Mouse (Mus musculus): ENCODE measurements around the gene Apobec2.
"Not testable (repeated sequence)": the region's sequence is repeated elsewhere in the genome, so short reads cannot be mapped to it uniquely, and the experiment has no call there.

The Apobec2 gene

DNA sequence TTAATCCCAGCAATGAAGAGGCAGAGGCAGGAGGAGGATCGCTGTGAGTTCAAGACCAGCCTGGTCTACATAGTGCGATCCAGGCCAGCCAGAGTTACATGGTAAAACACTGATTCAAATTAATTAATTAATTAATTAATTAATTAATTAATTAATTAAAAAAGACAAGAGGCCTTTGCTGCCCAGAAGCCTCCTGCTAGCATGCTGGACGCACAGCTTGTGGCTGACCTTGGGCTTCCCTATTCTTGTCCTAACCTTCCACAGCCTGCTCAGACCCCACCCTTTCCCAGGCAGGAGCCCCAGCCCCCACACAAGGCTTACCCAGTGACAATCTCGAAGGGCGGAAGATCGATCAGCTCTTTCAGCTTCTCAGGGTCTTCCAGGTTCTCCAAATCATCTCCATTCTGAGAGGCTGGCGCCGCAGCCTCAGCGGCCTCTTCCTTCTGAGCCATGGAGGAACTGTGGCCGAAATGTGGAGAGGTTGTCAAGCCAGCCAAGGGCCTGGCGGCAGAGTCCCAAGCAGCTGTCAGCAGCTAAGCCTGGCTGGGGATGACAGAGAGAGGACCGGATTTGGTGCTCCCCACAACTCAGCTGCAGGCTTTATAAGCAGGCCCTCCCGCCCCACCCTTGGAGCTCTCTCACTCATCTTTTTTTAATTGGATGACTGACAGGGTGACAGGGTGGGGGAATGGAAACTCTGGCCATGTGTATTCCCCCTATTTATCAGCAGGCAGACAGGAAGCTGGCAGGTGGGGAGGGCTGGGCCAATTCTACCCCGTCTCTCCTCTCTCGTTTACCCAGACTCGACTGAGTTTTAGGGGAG lies at the start of gene Apobec2:
Gene Apobec2, minus strand, starts transcription at position 773 of the 823 bp plus-strand sequence.
- no peak for DNase-seq (ENCODE audit: low spot score)

DNA sequence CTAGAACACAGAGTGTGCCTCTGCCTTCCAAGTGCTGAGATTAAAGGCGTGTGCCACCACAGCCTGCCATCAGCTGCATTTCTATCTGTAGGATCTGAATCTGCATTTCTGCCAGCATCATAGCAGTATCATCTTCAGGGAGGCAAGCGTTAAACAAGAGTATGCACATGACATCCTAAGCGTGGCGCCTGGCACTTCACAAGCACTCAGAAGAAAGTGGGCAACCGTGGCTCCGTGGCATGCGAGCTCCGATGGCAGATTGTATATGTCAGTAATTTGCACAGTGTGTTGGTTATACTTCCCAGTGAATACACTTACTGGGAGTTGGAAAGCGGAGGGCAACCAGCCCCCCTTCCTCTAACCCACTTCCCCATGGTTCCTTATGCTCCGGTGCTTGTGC lies 47.2 kb upstream of the Apobec2 start:
- DNase-seq (ENCODE audit: low spot score), result no peak

DNA sequence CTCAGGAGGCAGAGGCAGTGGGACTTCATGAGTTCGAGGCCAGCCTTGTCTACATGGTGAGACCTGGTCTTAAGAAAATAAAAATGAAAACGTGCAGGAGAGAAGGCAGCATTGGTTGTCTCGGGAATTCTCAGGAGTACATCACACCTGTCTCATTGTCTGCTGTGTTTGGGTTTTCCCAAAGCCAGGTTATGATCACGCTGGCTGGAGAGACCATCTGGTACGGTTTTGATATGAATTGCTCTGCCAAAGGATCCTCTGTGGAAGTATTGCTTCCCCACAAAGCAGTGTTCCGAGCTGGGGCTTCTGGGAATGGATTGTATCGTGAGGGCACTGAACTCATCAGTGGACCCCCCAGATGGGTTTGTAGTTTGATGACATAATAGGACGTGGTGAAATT lies 42.7 kb upstream of the Apobec2 start:
- DNase-seq (ENCODE audit: low spot score), result no peak

DNA sequence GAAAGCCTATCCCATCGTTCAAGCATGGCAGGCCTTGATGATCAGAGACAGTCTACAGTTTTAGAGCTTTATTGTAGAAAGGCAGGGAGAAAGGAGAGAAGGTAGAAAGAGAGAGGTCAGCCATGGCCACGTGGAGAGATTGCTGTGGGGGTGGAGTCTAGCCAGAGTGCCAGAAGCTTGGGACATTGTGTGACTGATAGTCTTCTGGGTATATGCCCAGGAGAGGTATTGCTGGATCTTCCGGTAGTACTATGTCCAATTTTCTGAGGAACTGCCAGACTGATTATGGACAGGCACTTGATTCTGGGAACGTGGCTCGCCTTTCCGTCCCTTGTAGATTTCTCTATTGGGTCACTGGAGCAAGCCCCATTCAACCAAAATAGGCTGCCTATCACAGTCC lies 41.6 kb upstream of the Apobec2 start:
- not testable (repeated sequence) for DNase-seq (ENCODE audit: low spot score)

DNA sequence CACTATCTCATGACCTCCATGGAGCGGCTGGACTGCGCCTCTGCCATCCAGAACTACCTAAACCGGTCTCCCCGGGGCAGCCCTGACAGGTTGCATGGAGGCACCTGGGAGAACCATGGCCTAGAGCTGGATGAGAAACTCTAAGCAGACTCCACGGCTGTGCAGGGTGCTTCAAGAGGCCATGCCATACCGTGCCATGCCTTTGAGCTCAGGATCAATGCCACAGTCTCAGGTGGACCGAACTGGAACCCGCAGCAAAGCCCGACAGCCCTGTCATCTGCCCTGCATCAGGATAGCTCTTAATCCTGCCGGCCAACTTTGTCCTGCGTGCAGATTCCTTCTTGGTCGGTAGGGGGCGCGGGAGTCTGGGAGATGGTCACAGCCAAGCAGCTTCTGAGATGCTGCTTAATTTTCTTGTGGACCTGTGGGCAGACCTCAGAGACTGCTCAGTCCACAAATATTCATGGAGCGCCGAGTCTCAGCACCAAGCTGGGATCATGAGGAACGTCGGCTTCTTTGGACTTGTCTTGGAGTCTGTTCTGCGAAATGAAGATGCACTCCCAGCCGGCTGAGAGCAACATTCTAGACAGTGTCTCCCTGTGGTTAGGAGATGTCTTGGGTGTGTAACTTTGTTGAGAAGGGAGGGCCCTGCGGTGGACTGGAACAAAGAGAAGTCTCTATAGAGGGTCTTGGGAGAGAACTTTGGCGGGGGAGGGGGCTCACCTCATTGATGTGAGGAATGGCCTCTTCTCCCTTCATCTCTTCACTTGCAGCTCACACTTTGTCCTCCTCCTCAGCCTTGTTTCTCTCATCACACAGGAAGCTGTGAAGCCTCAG lies 34.9 kb upstream of the Apobec2 start:
- DNase-seq (ENCODE audit: low spot score), result peak; percentile 58

DNA sequence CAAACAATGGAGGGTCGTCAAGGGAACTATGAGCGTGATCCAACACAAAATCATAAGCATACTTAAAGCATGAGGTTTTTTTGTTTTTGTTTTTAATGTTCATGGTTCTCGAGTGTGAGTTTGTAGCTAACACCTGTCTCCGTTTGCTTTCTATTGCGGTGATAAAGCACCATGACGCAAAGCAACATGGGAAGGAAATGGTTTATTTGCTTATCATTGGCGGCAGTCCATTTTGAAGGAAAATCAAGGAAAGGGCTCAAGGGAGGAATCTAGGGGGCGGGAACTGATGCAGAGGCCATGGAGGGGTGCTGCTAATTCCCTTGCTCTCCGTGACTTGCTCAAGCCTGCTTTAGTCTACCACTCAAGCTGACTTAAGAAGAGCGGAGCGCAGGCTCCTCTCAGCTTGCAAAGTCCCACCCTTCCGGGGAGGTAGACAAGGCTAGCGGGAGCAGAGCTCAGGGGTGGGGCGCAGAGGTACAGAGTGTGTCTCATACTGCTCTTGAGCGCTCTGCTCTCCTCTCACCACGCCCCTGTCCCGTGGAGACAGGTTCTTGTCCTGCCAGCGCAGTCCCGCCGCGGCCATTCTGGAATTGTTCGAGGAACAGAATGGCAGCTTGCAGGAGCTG lies 34.2 kb upstream of the Apobec2 start:
- DNase-seq (ENCODE audit: low spot score), result no peak

DNA sequence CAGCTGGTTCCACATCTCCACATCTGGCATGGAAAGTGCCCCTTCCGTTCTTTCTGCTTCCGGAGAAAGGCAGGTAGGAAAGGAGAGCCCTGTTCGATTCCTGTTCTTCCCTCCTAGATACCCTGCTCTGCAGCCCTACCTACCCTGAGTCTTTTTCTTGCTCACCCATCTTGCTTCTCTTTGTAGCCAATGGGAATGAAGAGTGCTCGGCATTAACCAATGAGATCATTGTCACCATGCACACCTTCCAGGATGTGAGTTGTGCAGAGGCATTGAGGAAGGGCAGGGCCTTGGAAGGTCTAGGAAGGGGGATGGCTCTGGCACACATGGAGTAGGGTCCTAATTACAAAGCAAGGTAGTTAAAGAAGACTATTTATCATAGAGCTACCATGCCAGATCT lies 30.7 kb upstream of the Apobec2 start:
- no peak for DNase-seq (ENCODE audit: low spot score)

DNA sequence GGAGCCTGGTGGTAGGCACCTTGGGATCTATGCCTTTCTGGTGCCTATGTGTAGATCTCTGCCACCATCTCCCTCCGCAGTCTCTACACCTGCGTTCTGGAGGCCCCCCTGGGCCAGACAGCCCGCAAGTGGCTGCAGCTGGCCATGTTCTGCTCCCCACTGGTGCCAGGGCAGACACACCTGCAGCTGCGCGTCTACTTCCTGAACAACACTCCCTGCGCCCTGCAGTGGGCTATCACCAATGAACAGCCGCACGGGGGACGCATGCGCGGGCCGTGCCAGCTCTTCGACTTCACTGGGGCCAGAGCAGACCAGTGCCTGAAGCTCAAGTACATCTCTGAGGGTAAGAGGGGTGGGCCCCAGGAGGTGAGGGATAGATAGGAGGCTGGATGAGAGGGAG lies 29.4 kb upstream of the Apobec2 start:
- DNase-seq (ENCODE audit: low spot score), result no peak

DNA sequence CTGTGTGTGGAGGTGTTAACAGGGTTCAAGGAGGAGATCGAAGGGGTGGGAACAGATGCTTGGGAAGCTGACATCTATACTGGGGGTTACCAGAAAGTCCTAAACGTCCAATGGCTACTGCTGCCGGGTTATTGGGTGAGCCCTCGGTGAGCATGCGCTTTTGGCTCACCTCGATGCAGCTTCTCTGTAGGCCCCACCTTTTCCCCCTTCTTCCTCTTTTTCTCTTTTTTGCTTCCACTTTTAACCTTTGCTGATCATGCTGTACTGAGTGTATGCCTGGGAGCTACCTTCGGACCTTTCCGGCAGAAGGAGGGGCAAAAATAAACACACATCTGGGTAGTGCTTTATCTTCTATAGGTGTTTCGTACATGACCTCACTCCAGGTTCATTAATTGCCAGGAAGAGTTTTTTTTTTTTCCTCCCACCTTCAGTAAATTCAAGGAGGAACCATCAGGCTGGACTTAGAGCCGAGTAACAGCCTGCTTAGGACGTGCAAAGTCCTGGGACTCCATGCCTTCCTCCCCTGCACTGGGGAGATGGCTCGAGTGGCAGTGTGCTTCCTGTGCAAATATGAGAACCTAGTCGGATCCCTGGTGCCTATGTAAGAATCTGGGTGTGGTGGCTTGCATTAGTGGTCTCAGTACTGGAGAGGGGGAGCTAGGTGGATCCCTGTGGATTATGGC lies 25.4 kb upstream of the Apobec2 start:
- DNase-seq (ENCODE audit: low spot score), result no peak

DNA sequence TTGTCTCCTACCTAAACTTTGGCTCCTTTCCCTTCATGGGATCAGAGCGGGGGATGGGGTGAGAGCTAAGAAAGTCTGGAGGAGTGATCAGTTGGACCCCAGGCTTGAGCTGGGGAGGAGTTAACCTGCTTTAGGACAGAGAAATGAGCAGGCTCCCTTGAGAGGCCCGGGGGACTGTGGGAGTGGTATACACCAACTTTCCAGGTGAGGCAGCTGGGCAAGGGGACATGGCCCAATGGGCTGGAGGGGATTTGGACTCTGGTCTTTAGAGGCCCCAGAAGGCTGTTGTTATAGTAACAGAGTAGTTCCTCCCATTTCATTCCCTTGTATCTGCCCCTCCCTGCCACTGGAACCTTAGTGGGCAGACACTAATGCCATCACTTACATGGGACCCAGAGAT lies 23.2 kb upstream of the Apobec2 start:
- DNase-seq (ENCODE audit: low spot score), result no peak

DNA sequence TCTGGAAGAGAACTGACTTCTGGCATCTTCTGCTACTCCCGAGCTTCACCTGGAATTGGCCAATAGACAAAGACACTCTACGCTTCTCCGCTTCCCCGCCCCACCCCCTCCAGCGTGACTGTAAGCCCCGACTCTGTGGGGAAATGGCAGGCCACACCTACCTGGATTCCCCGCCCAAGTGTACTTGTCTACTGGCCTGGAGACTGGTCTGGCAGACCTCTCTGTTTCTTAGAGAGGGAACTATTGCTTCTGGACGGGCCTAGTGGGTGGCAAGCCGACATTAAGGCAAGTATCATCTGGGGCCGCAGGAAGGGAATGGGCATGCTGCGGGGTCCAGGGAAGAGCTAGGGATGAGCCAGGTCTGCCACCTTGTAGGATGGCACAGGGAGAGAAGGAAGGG lies 22.0 kb upstream of the Apobec2 start, which contains the start of gene Unc5cl:
Gene Unc5cl, plus strand, starts transcription at position 214 of the 400 bp plus-strand sequence.
- no peak for DNase-seq (ENCODE audit: low spot score)

DNA sequence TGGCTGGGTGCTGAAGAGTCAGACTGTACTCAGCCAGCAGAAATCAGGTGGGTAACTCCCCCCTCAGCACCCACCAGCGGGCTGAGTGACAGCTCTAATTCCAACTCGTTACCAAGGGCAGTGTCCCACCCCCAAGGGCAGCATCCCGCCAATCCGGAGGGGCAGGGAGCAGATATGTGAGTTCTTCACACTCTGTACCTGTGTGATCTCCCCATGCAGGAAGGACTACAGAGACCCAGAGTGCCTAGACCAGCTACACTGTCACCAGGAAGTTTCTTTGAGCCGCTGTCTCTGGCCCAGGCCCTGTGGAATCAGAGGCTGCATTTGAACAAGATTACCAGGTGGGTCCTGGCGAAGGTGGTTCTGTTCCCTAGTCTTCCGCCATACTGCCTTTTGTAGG lies 21.5 kb upstream of the Apobec2 start:
- no peak for DNase-seq (ENCODE audit: low spot score)

DNA sequence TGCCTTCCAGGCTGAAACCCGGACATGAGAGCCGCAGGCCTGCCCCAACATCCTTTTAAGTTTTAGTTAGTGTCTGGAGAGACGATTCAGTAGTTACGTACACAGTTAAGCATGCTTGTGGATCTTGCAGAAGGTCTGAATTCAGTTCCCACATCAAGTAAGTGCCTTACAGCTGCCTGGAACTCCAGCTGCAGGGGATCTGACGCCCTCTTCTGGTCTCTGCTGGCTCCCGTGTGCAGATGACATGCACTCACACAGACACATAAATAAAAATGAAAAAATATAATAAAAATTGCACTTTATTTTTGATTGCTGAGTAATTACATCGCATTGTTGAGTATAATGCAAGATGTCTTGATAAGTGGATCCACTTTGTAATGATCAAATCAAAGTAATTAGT lies 20.8 kb upstream of the Apobec2 start:
- no peak for DNase-seq (ENCODE audit: low spot score)

DNA sequence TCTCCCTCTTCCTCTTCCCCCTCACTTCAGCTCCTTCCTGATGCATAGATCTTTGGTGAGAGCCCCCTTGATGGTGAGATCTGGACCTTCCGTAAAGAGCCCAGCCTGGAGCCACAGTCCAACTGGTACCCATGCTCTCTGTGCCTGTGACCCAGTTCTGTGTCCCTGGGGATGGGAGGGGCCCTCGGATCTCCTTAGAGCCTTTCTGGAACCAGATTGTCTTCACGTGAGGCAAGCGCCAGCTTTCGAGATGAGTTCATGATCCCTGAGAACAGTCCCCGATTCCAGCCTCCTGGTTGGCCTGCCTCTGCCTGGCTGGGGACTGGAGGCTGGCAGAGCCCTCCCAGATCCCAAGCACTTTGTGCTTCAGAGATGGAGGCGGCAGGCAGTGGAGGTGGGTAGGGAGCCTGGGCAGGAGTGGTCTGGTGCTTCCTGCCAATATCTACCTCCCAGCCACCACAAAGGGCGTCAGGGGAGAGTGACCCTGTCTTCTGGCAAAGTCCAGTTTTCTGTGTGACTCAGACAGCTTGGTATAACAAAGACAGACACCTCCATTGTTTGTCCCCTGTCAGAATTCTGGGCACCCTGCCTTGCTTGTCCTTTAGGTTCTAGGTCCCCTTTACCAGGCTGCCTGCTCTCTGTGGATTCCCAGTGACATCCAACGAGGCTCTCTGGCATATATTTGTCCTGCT lies 19.2 kb upstream of the Apobec2 start:
- DNase-seq (ENCODE audit: low spot score), result no peak

DNA sequence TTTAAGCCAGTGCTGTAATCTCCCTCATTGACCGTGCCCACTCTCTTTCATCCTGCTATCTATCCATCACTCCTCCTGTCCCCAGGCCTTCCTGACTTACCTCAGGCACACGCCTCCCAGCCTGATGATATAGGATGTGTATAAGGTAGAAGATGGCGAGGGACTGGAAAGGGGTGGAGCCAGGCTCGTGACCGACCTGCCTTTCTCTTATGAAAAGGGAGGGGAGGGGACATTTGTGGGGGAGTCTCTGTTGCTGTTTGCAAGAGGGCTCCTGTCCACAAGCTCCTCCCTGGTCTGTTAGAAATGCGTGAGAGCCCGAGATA lies 18.6 kb upstream of the Apobec2 start, which contains the start of gene Tspo2:
Gene Tspo2, minus strand, starts transcription at position 170 of the 323 bp plus-strand sequence.
- no peak for DNase-seq (ENCODE audit: low spot score)

DNA sequence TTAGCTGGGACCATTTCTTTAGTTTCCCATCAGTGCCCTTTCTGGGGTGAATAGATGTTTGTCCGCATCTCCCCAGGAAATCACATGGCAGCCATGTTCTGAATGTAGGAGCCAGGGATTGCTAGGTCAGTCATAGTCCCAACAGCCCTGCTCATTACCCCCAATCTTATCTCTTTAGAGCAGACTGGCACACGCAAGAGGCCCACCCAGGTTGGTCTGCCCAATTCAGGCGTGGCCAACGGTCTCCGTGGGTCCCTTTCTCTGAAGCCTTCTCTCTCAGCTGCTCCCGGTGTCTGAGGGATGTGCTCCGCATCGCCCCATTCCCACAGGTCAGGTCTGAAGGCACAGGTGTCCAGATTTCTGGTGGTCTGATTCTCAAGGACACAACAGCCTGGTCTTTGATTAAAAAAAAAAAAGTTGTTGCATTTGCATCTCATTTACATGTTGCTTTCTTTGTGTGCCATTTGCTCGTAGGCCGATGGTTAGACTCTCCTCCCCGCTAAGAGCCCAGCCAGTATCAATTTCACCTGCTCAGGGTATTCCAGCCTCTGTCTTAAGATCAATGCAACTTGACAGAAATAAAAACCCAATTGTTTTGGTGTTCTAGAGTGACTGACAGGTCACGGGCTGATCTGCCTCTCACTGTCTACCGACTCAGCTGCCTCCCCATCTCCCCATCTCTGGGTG lies 18.1 kb upstream of the Apobec2 start:
- no peak for DNase-seq (ENCODE audit: low spot score)

DNA sequence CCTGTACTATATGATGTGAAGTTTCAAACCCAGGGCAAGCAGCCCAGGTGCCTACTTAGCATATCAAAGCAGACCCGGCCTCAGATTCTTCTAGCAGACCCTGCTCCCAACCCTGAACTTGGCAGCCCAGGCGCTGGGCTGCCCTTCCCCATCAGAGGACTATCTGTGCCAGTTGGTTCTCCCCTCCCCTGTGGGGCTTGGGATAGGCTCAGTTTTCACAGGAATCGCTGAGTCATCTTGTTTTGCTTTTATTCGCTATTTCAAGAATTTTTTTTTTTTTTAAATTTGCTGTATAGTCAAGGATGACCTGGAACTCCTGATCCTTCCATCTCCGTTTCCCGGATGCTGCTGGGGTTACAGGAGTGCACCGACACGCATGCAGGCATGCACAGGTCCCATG lies 14.9 kb upstream of the Apobec2 start:
- no peak for DNase-seq (ENCODE audit: low spot score)

DNA sequence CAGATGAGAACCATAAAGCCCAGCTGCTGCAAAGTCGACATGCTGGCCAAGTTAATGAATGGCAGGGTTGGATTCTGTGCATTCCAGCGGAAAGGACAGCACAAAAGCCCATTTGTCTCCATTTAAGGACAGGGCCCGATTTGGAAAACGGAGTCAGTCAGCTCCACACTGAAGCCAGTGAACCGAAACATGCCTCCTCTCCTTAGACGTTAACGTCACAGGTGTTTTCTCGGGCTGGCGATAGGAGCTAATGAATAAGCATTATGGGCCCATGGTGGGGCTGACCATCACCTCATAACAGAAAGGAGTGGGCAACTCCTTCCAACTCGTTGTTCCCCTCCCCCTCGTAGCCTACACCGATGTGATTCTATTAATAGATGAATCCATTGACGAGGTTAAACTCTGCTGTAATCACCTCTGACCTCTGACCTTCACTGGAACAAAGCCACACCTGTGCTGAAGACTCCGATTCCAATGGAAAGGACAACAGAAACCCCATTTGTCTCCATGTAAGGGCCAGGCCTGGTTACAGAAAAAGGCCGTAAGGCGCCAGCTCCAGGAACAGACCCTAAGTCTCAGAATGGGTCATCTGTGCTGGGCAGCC lies 10.9 kb upstream of the Apobec2 start:
- no peak for DNase-seq (ENCODE audit: low spot score)

DNA sequence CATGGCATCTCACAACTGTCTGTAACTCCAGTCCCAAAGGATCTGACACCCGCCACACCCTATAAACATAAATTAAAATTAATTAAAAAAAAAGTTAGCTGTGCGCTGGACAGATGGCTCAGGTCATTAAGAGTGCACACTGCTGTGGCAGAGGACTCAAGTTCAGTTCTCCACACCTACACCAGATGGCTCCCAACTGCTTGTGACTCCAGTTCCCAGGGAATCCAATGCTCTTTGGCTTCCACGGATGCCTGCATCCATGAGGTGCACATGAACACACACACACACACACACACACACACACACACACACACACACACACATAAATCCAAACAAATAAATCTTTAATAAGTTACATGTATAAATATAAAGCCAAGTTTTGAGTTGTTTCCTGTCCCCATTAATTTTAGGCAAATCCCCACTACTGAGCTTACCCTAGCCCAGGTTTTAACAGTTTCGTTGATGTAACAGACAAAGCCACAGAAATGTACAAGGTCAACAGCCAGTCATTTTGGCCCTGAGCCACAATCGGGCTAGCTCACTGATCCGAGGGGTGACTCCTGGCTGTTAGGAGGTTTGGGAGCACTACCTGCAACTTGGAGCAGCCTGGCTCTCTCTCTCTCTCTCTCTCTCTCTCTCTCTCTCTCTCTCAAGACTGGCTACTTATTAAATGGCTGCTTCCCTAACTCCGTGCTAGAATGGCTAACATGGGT lies 10.2 kb upstream of the Apobec2 start:
- no peak for DNase-seq (ENCODE audit: low spot score)

DNA sequence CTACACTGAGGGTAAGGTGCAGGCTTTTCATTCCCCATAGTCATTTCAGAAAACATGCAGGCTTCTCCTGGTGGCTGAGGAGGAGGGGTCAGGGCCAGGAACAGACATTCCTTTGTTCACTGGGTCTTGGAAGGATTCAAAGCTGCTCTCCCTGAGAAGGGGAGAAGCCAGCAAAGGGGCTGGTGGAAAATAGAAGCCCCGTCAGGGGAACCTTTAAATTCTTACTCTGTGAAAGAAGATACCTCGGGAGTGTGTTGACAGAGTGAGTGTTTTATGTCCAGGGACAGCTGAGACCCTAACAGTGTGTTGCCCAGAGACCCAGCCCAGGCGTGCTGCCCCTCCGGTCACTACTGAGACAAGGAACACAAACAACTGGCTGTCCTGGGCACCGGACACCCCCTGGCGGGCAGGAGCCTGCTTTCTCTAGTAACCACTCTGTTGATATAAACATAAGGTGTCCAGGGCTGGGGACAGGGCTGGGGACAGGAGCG lies 4.7 kb upstream of the Apobec2 start:
- DNase-seq (ENCODE audit: low spot score), result no peak

Data from adipocyte (in vitro differentiated cells).